Mouse (Mus musculus): ENCODE results near the gene Pygm.

GRCm38 (mm10) chr19:6399285-6400095 is 15.3 kb downstream of the Pygm start, which contains the start of gene Rasgrp2:
- no peak for TF ChIP-seq CTCF (IDR thresholded peaks at IDR 0.05)
- peak; percentile 51; the same call in 1 of the 2 replicates for TF ChIP-seq EP300 (IDR thresholded peaks at IDR 0.05; ENCODE audit: insufficient read depth, low read depth, low read length)
- no peak for TF ChIP-seq POLR2A (IDR thresholded peaks at IDR 0.05; ENCODE audit: insufficient read depth, low read depth, low read length)
